Mouse (Mus musculus): ENCODE data around the gene Sema4g.

Gene Sema4g

DNA sequence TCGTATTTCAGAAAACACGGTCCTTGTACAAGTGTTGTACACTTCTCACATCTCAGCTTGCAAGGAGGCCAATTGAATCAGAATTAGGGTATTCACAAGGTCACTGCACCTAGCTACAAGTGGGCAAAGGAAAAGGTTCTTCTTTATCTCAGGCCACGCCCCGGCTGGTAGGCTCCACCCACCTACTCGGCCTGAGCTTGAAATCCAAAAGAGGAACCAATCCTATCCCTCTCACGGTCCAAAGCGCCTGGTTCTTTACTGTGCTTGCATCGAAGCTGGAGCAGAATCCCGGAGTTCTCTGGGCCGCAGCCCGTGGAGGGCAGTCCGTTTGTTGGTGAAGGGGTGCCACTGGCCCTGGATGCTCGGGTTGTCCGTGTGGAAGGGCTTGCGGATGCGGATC lies 16.5 kb downstream of the Sema4g start, which contains the start of gene Twnk:
TSS of gene Twnk (plus strand) at position 220 of the 400 bp plus-strand sequence.
- peak; percentile 54 for DNase-seq

DNA sequence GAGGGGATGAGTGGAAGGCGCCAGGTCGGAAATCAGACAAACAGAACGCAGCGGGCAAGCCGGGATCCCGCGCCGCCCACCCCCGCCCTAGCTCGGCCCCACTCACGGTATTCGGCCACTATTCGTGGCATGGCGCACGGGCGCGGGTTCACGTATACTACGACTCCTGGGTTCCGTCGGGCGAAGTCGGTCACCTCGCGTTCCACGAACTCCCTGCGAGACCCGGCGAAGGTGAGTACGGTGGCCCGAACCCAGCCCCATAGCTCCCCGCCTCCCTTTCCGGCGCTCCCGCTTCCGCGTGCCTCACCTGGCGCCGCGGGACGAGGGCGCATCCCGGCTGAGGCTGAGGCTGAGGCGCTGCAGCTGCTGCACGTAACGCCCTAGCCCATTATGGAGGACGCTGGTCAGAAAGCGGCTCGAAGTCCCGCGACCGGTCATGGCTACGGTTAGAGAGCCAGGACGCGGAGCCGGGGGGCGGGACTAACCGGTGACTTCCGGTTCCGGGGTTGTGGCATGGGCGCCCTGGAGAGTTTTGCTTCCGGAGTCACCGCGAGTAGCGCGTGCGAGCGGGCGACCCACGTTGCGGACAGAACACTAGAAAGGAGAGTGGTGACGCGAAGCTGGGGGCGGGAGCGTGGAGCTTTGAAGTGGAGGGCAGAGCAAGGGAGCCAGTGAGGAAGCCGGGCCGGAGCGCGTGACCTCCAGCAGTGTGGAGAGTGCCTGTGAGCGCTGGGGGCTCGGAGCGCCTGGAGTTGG lies 17.2 kb downstream of the Sema4g start, which contains the start of gene Mrpl43:
TSS of gene Mrpl43 (minus strand) at position 486 of the 756 bp plus-strand sequence.
- DNase-seq, result peak; percentile 96

DNA sequence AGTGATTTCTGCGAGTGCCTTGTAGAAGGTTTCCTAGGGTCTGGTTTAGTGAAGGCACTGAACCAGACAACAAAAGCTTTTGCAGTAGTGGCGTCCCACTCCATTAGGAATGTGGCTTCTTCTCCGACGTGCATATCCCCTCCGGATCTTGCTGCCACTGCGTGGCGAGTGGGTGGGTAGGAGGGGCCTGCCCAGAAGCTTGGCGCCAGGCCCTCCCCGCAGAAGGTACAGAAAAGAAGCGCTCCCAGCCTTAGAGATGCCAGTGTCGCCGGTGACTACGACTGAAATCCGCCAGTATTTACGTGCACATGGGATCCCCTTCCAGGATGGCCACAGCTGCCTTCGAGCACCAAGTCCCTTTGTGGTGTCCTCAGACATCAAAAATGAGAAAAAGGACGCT lies 18.1 kb downstream of the Sema4g start:
- DNase-seq, result no peak

DNA sequence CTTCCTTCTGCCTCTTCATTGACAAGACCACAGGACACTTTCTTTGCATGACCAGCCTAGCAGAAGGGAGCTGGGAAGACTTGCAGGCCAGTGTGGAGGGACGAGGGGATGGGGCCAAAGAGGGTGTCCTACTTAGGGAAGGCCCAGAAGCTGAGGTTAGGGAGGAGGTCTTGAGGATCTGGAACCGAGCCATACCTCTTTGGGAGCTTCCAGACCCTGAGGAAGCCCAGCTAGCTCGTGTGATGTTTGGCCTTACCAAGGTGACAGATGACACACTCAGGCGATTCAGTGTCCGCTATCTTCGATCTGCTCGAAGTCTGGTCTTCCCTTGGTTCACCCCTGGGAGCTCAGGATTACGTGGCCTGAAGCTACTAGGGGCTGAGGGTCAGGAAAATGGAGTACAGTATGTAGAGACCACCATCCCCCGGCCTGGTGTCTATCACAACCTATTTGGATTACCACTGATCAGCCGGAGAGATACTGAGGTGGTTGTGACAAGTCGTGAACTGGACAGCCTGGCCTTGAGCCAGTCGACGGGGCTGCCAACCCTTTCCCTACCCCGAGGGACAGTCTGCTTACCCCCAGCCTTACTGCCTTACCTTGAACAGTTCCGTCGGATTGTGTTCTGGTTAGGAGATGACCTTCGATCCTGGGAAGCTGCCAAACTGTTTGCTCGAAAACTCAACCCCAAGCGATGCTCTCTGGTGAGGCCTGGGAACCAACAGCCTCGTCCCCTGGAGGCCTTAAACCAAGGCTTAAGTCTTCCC lies 18.7 kb downstream of the Sema4g start:
- no peak for DNase-seq

DNA sequence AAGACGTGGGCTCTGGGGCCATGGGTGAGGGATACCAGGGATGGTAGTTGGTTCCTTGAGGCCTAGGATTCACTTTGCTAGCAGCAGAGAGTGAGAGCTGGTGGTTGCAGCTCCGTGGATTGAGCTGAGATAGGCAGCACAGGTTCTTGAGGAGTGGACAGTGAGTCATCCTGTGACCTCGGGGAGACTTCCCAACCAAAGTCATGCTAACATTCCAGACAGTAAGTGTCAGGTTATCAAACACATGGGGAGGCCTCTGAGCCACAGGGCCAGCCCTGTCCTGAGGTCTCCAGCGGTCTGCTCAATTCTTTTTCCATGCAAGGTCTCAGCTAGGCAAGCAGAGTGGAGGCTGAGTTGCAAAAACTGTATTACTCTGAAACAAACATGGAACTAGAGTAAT lies 21.7 kb downstream of the Sema4g start:
- DNase-seq, result no peak

DNA sequence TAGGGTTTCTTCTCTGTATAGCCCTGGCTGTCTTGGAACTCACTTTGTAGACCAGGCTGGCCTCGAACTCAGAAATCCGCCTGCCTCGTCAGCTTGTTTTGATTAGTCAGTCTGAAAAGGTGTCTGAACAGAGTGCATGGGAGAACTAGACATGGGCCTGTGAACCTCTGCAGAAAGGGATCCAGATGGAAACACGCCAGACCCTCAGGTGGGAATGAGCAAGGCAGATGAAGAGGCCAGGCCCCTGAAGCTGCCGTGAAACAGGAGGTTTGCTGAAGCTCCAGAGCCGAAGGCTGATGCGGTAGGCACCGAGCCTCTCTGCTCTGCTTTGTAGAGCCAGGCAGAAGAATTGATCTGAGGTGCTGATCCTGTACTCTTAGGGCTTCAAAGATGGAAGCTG lies 23.3 kb downstream of the Sema4g start:
- no peak for DNase-seq

DNA sequence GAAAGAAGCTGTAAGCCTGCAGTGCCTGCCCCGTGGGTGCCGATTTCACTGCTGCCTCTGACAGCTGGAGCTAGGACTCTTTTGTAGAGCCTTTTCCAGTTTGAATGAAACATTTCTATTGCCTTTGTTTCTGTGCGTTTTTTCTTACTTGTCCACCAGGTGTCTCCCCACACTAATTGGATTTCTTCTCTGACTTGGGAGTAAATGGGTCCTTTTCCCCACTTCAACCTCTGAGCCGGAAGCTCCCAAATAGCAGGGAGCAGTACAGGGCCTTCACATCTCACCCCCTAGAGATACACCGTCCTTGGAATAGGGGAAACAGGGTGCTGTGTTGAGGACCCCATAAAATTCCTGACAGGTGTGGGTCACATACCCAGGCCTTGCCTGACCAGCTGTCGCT lies 23.7 kb downstream of the Sema4g start:
- DNase-seq, result no peak

DNA sequence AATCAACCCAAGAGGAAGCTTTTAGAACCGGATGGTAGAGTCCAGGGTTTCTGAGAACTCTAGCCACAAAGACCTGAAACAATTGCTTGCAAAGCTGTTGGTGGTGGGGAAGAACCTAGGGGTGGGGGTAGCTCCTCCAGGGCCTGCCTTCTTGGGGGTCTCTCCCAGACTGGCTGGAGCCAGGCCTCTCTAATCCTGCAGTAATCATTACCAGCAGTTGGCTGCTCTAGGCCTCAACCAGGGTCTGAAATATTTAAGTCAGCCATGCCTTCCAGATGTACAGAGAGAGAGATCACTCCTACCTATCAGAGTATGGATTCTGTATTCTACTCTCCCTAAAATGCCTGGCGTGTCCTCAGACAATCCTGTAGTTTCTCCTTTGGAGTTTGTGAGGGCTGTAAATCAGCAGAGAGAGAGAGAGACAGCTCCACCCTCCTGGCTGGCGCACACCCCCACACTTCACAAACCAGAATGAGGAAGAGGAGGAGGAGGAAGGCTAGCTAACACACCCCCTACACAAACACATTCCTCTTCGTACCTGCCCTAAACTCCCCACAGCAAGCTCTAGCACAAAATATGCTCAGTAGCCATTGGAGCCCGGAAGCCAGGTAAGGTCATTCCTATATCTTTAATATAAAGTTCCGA lies 24.8 kb downstream of the Sema4g start:
- no peak for DNase-seq

DNA sequence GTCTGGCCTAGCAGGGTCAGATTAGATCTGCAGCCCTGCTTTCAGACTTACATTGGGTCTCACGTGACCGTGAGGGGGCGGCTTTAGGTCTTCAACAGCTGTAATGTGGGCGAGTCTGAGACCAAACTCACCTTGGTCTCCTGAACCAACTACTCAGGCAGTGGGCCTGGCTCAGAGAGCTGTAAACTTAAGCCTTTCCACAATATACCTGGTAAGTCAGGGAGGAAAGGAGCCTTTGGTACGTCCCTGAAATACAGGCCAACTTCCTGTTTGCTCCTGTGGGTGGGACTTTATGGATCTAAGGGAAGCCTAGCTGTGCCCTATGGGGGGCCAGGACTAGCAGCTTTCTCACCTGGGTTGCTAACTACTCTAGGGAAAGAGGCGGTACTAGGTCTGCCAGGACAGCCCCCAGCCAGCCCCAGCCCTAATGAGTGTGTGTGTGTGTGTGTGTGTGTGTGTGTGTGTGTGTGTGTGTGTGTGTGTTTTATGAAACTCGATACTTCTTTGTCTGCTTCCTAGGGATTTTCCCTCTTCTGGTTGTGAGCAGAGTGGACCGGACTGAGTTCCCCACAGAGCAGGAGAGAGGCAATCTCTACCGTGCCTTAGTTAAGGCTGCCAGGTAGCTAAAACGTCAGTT lies 25.6 kb downstream of the Sema4g start, which contains the start of gene Lzts2:
TSS of gene Lzts2 (plus strand) at position 80 of the 637 bp plus-strand sequence.
- DNase-seq, result no peak

DNA sequence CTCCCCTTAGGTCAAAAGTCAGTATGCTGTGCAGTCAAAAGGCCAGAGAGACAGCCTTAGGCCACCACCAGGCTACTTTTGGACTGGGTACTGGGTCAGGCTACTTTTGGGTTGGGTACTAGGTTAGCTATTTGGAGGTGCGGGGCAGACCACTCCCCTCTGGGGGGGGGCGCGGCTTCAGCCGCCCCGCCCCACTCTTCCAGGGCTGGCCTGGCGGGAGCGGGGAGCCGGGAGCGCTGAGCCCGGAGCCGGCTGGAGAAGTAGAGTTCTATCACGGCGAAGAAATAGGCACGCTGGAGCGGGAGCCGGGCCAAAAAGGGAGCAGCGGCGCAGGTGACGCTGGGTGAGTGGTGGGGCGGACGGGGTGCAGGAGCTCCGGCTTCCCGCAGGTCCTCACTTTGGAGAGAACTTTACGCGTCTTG lies 26.1 kb downstream of the Sema4g start:
- peak; percentile 46 for DNase-seq

DNA sequence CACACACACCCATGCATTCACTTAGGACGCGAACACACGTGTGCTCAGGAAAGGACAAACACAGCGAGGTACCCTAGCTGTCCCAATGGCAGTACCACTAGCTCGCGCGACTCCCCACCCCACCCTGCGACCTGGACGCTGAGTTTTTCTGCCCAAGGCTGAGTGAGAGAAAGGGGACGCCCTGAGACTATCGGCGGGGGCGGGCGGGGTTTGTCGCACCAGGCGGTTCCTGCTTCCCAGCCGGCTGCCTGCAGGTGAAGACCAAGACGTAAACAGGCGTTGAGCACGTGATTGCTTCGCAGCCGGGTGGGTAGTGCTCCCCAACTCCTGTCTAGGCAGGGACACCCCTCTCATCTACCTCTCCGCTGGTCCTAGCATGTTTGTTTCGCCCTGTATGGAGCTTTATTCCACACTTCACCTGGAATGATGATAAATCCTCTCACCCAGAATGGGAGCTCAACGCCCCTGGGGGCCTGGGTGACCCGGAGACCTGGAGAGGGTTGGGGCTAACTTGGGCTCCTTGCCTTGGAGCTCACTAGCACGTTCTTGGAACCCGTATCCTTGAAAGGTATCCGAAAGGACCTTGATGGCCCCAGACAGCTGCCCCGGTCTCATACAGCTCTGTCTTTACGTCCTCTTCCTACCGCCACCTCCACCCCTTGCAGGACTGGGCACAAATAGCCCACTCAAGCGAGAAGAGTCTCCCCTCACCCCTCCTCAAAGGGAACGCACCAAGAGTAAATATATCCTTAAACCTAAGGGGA lies 26.8 kb downstream of the Sema4g start:
- DNase-seq, result peak; percentile 85

DNA sequence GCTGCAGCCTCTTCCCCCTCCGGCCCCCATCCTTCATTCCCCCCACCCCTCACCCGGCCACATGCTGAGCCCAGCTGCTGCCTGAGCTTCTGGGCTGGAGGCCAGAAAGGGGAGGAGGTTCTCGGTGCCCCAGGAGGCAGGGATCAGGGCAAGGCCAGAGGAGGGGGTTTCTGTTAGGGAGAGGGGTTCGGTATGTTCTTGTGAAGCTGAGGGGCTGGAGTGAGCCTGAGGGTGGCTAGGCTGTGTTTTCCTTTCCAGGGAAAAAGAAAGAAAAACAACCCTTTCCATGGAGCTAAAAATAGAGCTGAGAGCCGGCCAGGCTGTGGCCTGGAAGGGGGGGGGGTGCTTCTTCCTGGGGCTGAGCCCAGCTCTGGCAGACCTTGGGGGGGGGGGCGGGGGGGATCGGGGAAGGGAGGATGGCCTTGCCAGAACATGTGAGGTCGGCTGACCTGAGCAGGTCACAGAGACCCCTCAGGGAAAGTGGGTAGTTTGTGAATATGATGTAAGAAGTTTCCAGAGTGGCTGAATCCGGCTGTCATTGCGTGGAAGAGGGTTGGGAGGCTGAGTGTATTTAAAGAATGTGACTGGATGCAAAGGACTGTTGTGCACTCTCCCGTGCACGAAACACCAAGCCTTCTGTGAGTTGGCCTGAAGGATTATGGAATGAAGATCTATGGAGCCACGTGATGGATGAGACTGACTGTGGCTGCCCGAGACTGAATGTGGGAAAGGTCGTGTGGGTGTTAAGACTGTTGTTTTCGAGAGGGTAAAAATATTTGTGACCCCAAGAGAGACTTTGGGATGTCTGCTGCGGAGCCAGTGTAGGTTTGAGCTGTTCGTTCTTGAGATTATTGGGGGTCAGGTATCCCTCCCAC lies 27.7 kb downstream of the Sema4g start:
- no peak for DNase-seq

DNA sequence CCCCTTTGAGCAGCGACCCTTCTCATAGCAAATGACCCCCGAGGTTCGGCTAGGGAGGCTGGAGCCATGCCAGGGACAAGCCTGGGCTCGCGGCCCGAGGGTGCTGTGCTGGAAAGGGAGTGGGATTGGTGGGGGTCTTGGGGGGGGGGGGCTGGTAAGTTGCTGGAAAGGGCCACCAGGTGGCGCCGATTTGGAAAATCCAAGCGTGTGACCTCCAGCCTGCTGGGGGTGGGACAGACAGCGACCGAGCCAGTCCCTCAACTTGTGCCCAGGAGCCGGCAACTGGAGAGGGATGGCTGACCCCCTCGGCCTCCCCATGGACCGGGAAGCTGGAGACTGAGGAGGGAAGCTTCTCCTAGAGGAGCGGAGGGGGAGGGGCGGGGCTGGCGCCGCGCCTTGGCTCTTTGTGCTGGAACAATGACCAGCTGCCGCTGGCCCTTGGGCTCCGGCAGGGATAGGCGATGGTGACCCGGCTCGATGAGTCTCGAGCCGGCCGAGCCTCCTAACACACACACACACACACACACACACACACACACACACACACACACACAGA lies 28.4 kb downstream of the Sema4g start:
- peak; percentile 44 for DNase-seq

DNA sequence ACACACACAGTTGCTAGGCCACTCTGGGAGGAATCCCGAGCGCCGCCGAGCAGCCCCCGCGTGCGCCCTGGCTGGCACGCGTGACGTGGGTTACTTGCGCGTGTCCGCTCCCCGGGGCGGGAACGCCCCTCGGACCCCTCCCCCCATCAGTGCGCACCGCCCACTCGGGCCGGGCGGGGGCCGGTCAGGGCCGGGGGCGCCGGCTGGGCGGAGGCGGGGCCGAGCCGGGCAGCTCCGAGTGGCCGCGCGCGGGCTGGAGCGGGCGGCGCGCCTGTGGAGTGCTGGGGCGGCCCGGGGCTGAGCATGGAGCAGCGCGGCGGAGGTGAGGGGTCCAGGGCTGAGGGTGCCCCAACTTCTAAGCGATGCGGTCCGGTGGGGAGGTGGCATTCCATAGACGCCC lies 29.0 kb downstream of the Sema4g start:
- peak; percentile 48 for DNase-seq

DNA sequence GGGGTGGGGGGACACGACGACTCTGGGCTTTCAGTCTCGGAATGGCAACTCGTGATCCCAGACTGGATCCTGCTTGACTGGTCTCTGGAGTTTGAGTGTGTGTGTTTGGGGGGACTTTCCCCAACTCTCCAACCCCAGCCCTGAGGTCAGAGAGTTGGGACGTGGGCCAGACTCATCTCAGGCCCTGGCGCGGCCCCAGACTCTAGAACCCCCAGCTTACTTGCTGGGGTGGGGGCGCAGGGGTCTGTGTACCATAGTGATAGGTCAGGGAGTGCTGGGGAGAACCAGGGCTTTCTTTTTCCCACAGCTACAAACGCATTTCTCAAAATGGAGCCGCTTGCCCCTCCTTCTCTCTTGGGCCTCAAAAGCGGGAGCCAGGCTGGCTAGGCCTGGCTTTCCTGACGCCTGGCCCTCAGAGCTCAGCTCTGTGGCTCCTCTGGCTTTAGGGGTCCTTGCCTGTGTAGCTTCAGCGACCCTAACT lies 29.5 kb downstream of the Sema4g start:
- no peak for DNase-seq

DNA sequence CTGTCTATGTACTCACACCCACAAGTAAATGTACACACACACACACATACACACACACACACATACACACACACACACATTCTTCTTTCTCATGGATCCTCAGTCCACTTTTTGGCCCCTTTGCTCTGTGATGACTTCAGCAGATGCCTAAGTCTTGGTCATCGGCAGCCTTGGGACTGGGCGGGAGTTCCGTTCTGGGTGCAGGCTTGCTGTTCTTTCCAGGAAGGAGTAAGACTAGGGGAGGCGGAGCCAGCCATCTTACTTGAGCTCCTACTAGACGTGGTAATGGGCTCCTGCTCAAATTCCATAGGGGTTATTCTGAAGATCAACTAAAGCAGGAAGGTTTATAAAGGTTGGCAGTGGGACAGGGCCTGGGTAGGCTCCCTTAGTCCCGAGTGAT lies 31.4 kb downstream of the Sema4g start:
- no peak for DNase-seq

DNA sequence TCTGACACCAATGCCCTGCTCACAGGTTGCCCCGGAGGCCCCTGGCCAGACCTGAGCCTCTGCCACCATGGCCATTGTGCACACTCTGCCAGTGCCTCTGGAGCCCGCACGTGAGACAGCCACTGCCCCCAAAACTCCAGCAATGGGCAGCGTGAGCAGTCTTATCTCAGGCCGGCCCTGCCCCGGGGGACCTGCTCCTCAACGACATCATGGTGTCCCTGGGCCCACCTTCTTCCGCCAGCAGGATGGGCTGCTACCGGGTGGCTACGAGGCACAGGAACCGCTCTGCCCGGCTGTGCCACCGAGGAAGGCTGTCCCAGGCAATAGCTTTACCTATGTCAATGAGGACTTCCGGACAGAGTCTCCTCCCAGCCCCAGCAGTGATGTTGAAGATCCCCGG lies 32.5 kb downstream of the Sema4g start:
- DNase-seq, result no peak

DNA sequence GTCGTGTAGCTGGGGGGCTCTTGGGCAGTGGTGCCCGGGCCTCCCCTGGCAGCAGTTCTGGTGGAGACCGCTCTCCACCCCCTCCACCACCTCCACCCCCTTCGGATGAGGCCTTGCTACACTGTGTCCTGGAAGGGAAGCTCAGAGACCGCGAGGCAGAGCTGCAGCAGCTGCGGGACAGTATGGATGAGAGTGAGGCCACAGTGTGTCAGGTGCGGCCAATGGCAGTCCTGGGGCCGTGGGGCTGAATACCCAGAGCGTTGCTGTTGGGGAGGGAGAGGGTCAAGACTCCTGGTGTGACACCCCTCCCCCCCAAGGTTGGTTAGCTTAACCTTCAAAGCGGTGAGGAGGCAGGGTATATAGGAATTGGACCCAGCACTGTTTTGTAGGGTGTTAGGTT lies 35.1 kb downstream of the Sema4g start:
- DNase-seq, result no peak

DNA sequence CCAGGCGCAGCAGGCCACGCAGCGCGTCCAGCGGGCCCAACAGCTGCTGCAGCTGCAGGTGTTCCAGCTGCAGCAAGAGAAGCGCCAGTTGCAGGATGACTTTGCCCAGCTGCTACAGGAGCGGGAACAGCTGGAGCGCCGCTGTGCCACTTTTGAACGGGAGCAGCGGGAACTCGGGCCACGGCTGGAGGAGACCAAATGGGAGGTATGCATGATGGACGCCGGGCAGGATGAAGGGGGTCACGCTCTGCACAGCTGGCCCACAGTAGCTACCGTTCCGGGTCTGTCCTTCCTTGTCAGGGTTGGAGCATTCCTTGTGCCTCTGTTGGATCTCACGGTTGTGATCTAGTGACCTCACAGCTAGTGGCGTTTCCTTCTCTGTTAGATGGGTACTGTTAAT lies 35.9 kb downstream of the Sema4g start:
- no peak for DNase-seq

DNA sequence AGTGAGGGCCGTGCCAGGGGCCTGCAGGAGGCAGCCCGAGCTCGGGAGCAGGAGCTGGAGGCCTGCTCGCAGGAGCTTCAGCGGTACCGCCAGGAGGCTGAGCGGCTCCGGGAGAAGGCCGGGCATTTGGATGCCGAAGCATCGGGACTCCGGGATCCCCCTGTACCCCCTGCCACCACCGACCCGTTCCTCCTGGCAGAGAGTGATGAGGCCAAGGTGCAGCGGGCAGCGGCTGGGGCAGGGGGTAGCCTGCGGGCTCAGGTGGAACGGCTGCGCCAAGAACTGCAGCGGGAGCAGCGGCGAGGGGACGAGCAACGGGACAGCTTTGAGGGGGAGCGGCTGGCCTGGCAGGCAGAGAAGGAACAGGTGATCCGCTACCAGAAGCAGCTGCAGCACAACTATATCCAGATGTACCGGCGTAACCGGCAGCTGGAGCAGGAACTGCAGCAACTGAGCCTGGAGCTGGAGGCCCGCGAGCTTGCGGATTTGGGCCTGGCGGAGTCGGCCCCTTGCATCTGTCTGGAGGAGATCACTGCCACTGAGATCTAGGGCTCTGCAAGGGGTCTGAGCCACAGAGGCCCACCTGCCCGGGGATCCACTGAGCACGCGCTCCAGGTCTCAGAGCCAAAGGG lies 37.2 kb downstream of the Sema4g start:
- DNase-seq, result no peak
